Mouse (Mus musculus) MN1 (cell line): ENCODE data around the gene B230217C12Rik.

Experiments
- DNase-seq: peaks from one replicate; pipeline ENCODE4 v3.0.0-alpha.2; 2016; ENCODE audit warnings: low spot score

The B230217C12Rik gene

GRCm38 (mm10) chr11:97840539-97840954 is at the start of gene B230217C12Rik:
Gene B230217C12Rik (plus strand): TSS chr11:97840780.
- peak; percentile 59 for DNase-seq

GRCm38 (mm10) chr11:97793165-97793564 is 47.4 kb upstream of the B230217C12Rik start:
- DNase-seq, result peak; percentile 71

- peak; percentile 80 for DNase-seq
These were observed 43.7 kb upstream of the B230217C12Rik start for GRCm38 (mm10) chr11:97796910-97797309.

GRCm38 (mm10) chr11:97797369-97798082 is 43.1 kb upstream of the B230217C12Rik start:
- DNase-seq, result peak; percentile 81

GRCm38 (mm10) chr11:97798083-97798435 is 42.5 kb upstream of the B230217C12Rik start:
- no peak for DNase-seq

GRCm38 (mm10) chr11:97798782-97799145 is 41.8 kb upstream of the B230217C12Rik start, which contains the start of gene Lasp1:
Gene Lasp1 (plus strand): TSS chr11:97799000.
- peak; percentile 91 for DNase-seq

GRCm38 (mm10) chr11:97799146-97799993 is 41.2 kb upstream of the B230217C12Rik start:
- peak; percentile 80 for DNase-seq

GRCm38 (mm10) chr11:97799994-97800690 is 40.4 kb upstream of the B230217C12Rik start:
- peak; percentile 71 for DNase-seq

- no peak for DNase-seq
These were observed 39.7 kb upstream of the B230217C12Rik start for GRCm38 (mm10) chr11:97800691-97801408.

GRCm38 (mm10) chr11:97801409-97802193 is 39.0 kb upstream of the B230217C12Rik start:
- DNase-seq, result peak; percentile 63

- no peak for DNase-seq
These were observed 38.4 kb upstream of the B230217C12Rik start for GRCm38 (mm10) chr11:97802194-97802470.

- DNase-seq, result no peak
These were observed 38.1 kb upstream of the B230217C12Rik start for GRCm38 (mm10) chr11:97802495-97802894.

GRCm38 (mm10) chr11:97803847-97804246 is 36.7 kb upstream of the B230217C12Rik start:
- DNase-seq, result no peak

GRCm38 (mm10) chr11:97804841-97805661 is 35.5 kb upstream of the B230217C12Rik start:
- no peak for DNase-seq

GRCm38 (mm10) chr11:97805662-97806612 is 34.6 kb upstream of the B230217C12Rik start:
- peak; percentile 43 for DNase-seq

GRCm38 (mm10) chr11:97806613-97806964 is 34.0 kb upstream of the B230217C12Rik start:
- DNase-seq, result no peak

- DNase-seq, result no peak
These were observed 33.0 kb upstream of the B230217C12Rik start for GRCm38 (mm10) chr11:97807626-97808025.

GRCm38 (mm10) chr11:97808093-97808492 is 32.5 kb upstream of the B230217C12Rik start:
- no peak for DNase-seq

- DNase-seq, result peak; percentile 40
These were observed 31.9 kb upstream of the B230217C12Rik start for GRCm38 (mm10) chr11:97808621-97809234.
